Mouse (Mus musculus): ENCODE measurements around the gene Pinlyp. TPM values are rescaled to one million over a fixed set of nuclear protein-coding genes. Genes with fewer than 3 reads are reported as not detected.

Pinlyp gene
- total and polyA plus RNA-seq, 2 experiments = not detected

DNA sequence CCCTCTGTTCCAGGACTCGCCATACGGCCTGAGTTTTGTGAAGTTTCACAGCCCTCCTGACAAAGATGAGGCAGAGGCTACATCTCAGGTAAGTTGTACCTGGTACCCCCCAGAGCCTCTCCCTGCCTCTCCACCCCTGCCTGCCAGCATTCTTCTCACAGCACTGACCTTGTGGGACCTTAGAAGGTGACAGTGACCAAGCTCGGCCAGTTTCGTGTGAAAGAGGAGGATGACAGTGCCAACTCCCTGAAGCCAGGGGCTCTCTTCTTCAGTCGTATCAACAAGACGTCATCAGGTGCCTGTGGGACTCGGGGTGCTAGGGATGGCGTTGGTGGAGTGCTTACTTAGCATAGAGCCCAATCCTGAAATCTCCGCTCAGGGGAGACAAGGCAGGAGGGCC, 20.3 kb upstream of the Pinlyp start:
- TF ChIP-seq POLR2A (IDR thresholded peaks at IDR 0.05; ENCODE audit: extremely low read depth, insufficient read depth, low read length) (no peak), CTCF (IDR thresholded peaks at IDR 0.05; ENCODE audit: low read depth, low read length) (no peak)
- Histone ChIP-seq H3K36me3 (ENCODE audit: control insufficient read depth, insufficient read depth, low read length) (no peaks in the 10 kb centered on the region; the same call in 1 of the 2 replicates), H3K4me1 (ENCODE audit: control insufficient read depth, insufficient read depth, low read length) (no peaks in the 10 kb centered on the region), H3K4me3 (ENCODE audit: insufficient read depth, low read depth, low read length) (no peak overlapping the region), H3K27ac (replicated peaks; ENCODE audit: insufficient read depth, low read depth, low read length) (no peak overlapping the region), H3K27me3 (ENCODE audit: control insufficient read depth, insufficient read depth, low read length) (no peaks in the 10 kb centered on the region), H3K9ac (ENCODE audit: low read depth, low read length) (no peak overlapping the region), H3K79me2 (ENCODE audit: control insufficient read depth, insufficient read depth, low read length) (no peaks in the 10 kb centered on the region)
- 96% methylated on average over 9 of the region's 9 CpGs for WGBS
- DNase-seq (ENCODE audit: extremely low read depth, low read depth, low spot score) = no peak

GRCm38 (mm10) chr7:24565627-24566026, 19.7 kb upstream of the Pinlyp start:
- DNase-seq (ENCODE audit: extremely low read depth, low read depth, low spot score) = no peak
- no peaks in the 10 kb centered on the region; the same call in 1 of the 2 replicates for H3K36me3 ChIP-seq (ENCODE audit: control insufficient read depth, insufficient read depth, low read length)
- H3K27ac ChIP-seq (replicated peaks; ENCODE audit: insufficient read depth, low read depth, low read length) = no peak overlapping the region
- no peaks in the 10 kb centered on the region for H3K27me3 ChIP-seq (ENCODE audit: control insufficient read depth, insufficient read depth, low read length)
- H3K4me3 ChIP-seq (ENCODE audit: insufficient read depth, low read depth, low read length) = no peak overlapping the region
- H3K79me2 ChIP-seq (ENCODE audit: control insufficient read depth, insufficient read depth, low read length) = no peaks in the 10 kb centered on the region
- WGBS = 93% methylated on average over 11 of the region's 11 CpGs
- H3K4me1 ChIP-seq (ENCODE audit: control insufficient read depth, insufficient read depth, low read length) = no peaks in the 10 kb centered on the region
- TF ChIP-seq POLR2A (IDR thresholded peaks at IDR 0.05; ENCODE audit: extremely low read depth, insufficient read depth, low read length) (no peak), CTCF (IDR thresholded peaks at IDR 0.05; ENCODE audit: low read depth, low read length) (no peak)
- no peak overlapping the region for H3K9ac ChIP-seq (ENCODE audit: low read depth, low read length)

- WGBS = 70% methylated on average over 6 of the region's 6 CpGs
- Histone ChIP-seq H3K4me3 (ENCODE audit: insufficient read depth, low read depth, low read length) (no peak overlapping the region), H3K79me2 (ENCODE audit: control insufficient read depth, insufficient read depth, low read length) (no peaks in the 10 kb centered on the region), H3K9ac (ENCODE audit: low read depth, low read length) (no peak overlapping the region), H3K36me3 (ENCODE audit: control insufficient read depth, insufficient read depth, low read length) (no peaks in the 10 kb centered on the region; the same call in 1 of the 2 replicates), H3K27me3 (ENCODE audit: control insufficient read depth, insufficient read depth, low read length) (no peaks in the 10 kb centered on the region), H3K27ac (replicated peaks; ENCODE audit: insufficient read depth, low read depth, low read length) (no peak overlapping the region), H3K4me1 (ENCODE audit: control insufficient read depth, insufficient read depth, low read length) (no peaks in the 10 kb centered on the region)
- TF ChIP-seq POLR2A (IDR thresholded peaks at IDR 0.05; ENCODE audit: extremely low read depth, insufficient read depth, low read length) (no peak), CTCF (IDR thresholded peaks at IDR 0.05; ENCODE audit: low read depth, low read length) (peak; percentile 99)
- peak; percentile 32 for DNase-seq (ENCODE audit: extremely low read depth, low read depth, low spot score)
Observed at GRCm38 (mm10) chr7:24564607-24565265, 18.8 kb upstream of the Pinlyp start.

- H3K9ac ChIP-seq (ENCODE audit: low read depth, low read length) = no peak overlapping the region
- H3K4me1 ChIP-seq (ENCODE audit: control insufficient read depth, insufficient read depth, low read length) = no peaks in the 10 kb centered on the region
- no peaks in the 10 kb centered on the region for H3K27me3 ChIP-seq (ENCODE audit: control insufficient read depth, insufficient read depth, low read length)
- no peak overlapping the region for H3K27ac ChIP-seq (replicated peaks; ENCODE audit: insufficient read depth, low read depth, low read length)
- no peak for DNase-seq (ENCODE audit: extremely low read depth, low read depth, low spot score)
- TF ChIP-seq POLR2A (IDR thresholded peaks at IDR 0.05; ENCODE audit: extremely low read depth, insufficient read depth, low read length) = no peak
- TF ChIP-seq CTCF (IDR thresholded peaks at IDR 0.05; ENCODE audit: low read depth, low read length) = no peak
- WGBS = 86% methylated on average over 4 of the region's 4 CpGs
- no peaks in the 10 kb centered on the region for H3K79me2 ChIP-seq (ENCODE audit: control insufficient read depth, insufficient read depth, low read length)
- H3K36me3 ChIP-seq (ENCODE audit: control insufficient read depth, insufficient read depth, low read length) = no peaks in the 10 kb centered on the region; the same call in 1 of the 2 replicates
- H3K4me3 ChIP-seq (ENCODE audit: insufficient read depth, low read depth, low read length) = no peak overlapping the region
Observed at GRCm38 (mm10) chr7:24563837-24564206, 17.9 kb upstream of the Pinlyp start.

DNA sequence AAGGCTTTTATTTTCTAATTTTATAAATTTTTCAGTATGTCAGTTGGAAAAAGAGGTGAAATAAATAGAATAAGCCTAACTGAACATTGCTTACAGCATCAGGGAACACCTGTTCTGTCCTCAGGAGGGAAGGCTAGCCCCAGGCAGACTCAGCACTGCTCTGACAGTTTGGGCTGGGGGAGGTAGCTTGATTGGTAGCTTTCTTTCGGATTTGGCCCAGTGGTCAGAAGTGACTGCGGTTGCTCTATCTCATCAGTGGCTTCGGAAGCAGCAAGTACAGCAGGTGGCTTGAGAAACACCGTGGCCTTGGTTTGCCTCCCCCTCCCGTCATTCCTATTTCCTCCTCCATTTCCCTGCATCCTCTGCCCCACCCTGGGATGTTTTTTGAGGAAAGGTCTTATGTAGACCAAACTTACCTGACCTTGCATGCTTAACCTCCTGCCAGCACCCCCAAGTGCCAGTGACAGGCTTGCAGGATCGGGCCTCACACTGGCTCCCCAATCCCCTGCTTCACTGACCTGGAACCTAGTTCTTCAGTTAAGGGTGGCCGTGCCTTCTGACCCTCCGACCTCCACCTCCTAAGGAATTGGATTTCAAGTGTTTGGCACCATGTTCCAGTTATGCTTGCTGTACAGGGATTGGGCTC, 17.4 kb upstream of the Pinlyp start:
- no peaks in the 10 kb centered on the region for H3K4me1 ChIP-seq (ENCODE audit: control insufficient read depth, insufficient read depth, low read length)
- no peak overlapping the region for H3K9ac ChIP-seq (ENCODE audit: low read depth, low read length)
- WGBS = 84% methylated on average over 8 of the region's 8 CpGs
- no peak for DNase-seq (ENCODE audit: extremely low read depth, low read depth, low spot score)
- H3K4me3 ChIP-seq (ENCODE audit: insufficient read depth, low read depth, low read length) = no peak overlapping the region
- H3K27ac ChIP-seq (replicated peaks; ENCODE audit: insufficient read depth, low read depth, low read length) = no peak overlapping the region
- H3K79me2 ChIP-seq (ENCODE audit: control insufficient read depth, insufficient read depth, low read length) = no peaks in the 10 kb centered on the region
- H3K27me3 ChIP-seq (ENCODE audit: control insufficient read depth, insufficient read depth, low read length) = no peaks in the 10 kb centered on the region
- no peaks in the 10 kb centered on the region; the same call in 1 of the 2 replicates for H3K36me3 ChIP-seq (ENCODE audit: control insufficient read depth, insufficient read depth, low read length)
- TF ChIP-seq CTCF (IDR thresholded peaks at IDR 0.05; ENCODE audit: low read depth, low read length) = no peak
- no peak for TF ChIP-seq POLR2A (IDR thresholded peaks at IDR 0.05; ENCODE audit: extremely low read depth, insufficient read depth, low read length)

GRCm38 (mm10) chr7:24561450-24561849, 15.5 kb upstream of the Pinlyp start:
- H3K4me3 ChIP-seq (ENCODE audit: insufficient read depth, low read depth, low read length) = no peak overlapping the region
- H3K27me3 ChIP-seq (ENCODE audit: control insufficient read depth, insufficient read depth, low read length) = no peaks in the 10 kb centered on the region
- no peak for DNase-seq (ENCODE audit: extremely low read depth, low read depth, low spot score)
- no peaks in the 10 kb centered on the region for H3K36me3 ChIP-seq (ENCODE audit: control insufficient read depth, insufficient read depth, low read length)
- H3K27ac ChIP-seq (replicated peaks; ENCODE audit: insufficient read depth, low read depth, low read length) = no peak overlapping the region
- TF ChIP-seq CTCF (IDR thresholded peaks at IDR 0.05; ENCODE audit: low read depth, low read length) = no peak
- no peak for TF ChIP-seq POLR2A (IDR thresholded peaks at IDR 0.05; ENCODE audit: extremely low read depth, insufficient read depth, low read length)
- H3K79me2 ChIP-seq (ENCODE audit: control insufficient read depth, insufficient read depth, low read length) = no peaks in the 10 kb centered on the region
- 92% methylated on average over 4 of the region's 4 CpGs for WGBS
- H3K4me1 ChIP-seq (ENCODE audit: control insufficient read depth, insufficient read depth, low read length) = no peaks in the 10 kb centered on the region
- no peak overlapping the region for H3K9ac ChIP-seq (ENCODE audit: low read depth, low read length)

All from liver, adult 2 months (tissue).